Mouse (Mus musculus): ENCODE measurements around the gene Gm13306. TPM values are rescaled to one million over a fixed set of nuclear protein-coding genes. Genes with fewer than 3 reads are reported as not detected.
"Not testable (repeated sequence)": the region's sequence is repeated elsewhere in the genome, so short reads cannot be mapped to it uniquely, and the experiment has no call there.

Gene Gm13306
- total RNA-seq (2021): 10 to 100 TPM in 1 of 2 experiments, 1 to 10 TPM in 1; 8.8 to 16.0 TPM
- long read RNA-seq, partial matches to known transcripts: 0 of 1 reads
- long read RNA-seq, other reads (novel, unspliced or antisense): 1 of 1 reads

- not testable (repeated sequence) for DNase-seq (ENCODE audit: low spot score in 2 of 2)
These were observed at the start of gene Gm13306 for GRCm38 (mm10) chr4:42153136-42153535. Gene Gm13306, plus strand, starts transcription at chr4:42153436.

DNA sequence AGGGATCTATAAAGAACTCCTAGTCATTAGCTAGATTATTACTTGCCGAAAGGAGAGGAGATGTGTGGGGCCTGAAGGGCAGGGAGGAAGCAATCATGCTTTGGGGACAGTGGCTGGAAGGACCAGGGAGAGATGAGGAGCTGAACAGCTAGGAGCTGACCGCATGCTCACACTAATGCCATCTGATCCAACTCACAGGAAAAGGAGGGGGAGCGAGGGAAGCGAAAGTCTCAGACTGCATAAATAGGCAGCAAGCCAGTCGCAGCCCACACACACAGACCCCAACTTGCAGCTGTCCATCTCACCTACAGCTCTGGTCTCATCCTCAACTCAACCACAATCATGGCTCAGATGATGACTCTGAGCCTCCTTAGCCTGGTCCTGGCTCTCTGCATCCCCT, 38.7 kb upstream of the Gm13306 start, which contains the start of gene Gm13304:
Gene Gm13304, plus strand, starts transcription at position 301 of the 400 bp plus-strand sequence.
- not testable (repeated sequence) for DNase-seq (ENCODE audit: low spot score in 2 of 2)

DNA sequence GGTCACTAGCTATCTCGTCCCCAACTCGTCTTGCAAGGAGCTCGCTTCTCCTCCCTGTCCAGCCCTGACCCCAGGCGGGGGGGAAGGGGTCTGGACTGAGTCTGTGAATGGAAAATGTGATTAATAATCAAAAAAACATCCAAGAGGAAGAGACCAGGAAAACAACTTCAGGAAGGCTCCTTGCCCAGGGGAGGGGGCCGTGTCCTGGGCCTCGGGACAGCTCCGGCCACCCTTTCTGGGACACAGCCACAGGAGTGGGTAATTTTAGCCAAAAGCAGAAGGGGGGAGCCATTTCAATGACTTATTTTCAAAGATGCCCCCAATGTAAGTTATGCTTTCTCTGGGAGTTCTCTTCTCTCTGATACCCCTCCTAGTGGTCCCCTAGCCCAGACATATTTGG, 15.3 kb downstream of the Gm13306 start, which contains the start of gene Gm13305:
Gene Gm13305, minus strand, starts transcription at position 101 of the 400 bp plus-strand sequence.
- DNase-seq (ENCODE audit: low spot score in 2 of 2): not testable (repeated sequence)

GRCm38 (mm10) chr4:42178243-42178642, 25.0 kb downstream of the Gm13306 start:
- DNase-seq (ENCODE audit: low spot score in 2 of 2): not testable (repeated sequence)

- DNase-seq (ENCODE audit: low spot score in 2 of 2): not testable (repeated sequence)
These were observed 30.3 kb downstream of the Gm13306 start for GRCm38 (mm10) chr4:42183234-42184197.

DNA sequence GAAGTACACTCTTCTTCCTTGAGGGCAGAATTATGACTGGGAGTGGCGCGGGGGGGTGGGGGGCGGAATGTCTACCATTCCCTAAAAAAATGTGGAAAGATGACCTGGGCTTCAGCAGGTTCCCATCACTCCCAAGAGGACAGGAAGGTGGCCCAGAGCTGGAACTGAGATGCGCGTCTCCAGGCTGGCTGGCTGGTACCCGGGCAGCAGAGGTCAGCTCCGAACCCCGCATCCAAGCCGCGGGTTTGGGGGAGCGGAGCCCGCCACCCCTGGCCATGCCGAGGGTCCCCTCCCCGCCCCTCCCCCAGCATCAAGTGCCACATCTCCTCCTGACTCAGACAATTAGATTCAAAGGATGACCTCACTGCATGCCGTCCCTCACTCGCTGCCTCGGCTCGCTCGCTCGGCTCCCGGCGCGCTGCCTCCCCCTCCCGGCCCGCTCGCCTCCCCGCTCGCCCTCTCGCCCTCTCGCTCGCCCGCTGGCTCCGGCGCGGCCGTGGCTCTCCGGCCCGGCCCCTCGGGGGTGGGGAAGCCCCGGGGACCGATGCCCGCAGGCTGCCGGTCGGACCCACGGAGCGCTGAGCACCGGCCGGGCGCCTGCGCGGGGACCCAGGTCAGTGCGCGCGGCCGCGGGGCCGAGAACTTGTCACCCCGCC, 31.2 kb downstream of the Gm13306 start:
- DNase-seq (ENCODE audit: low spot score in 2 of 2): not testable (repeated sequence)

- not testable (repeated sequence) for DNase-seq (ENCODE audit: low spot score in 2 of 2)
These were observed 31.7 kb downstream of the Gm13306 start for GRCm38 (mm10) chr4:42184980-42185372.

Other genes with a start within 250 kb of the Gm13306 start
- gene Gm21541, start 249.8 kb upstream of the Gm13306 start, total RNA-seq (2021): not detected
- 10 to 100 TPM; 22.5 to 24.9 TPM for gene Gm20878, start 211.9 kb upstream of the Gm13306 start, total RNA-seq (2021)
- 1 to 10 TPM; 1.9 to 2.3 TPM for gene Fam205a4, start 187.4 kb upstream of the Gm13306 start, total RNA-seq (2021)
- gene Gm21093, start 118.7 kb upstream of the Gm13306 start, total RNA-seq (2021): 1 to 10 TPM; 2.6 to 7.1 TPM
- not detected for gene Gm3893, start 62.2 kb upstream of the Gm13306 start, total RNA-seq (2021)
- gene Gm13304, start 38.6 kb upstream of the Gm13306 start, total RNA-seq (2021): 10 to 100 TPM; 13.7 to 13.9 TPM
- gene Gm13305, start 15.2 kb downstream of the Gm13306 start, total RNA-seq (2021): 1 to 10 TPM; 1.1 to 2.9 TPM
- gene Gm10600, start 87.2 kb downstream of the Gm13306 start, total RNA-seq (2021): 1 to 10 TPM; 4.5 to 5.3 TPM
- not detected for gene Ccl21b, start 102.3 kb downstream of the Gm13306 start, total RNA-seq (2021)
- not detected for gene Gm21953, start 140.8 kb downstream of the Gm13306 start, total RNA-seq (2021)
- not detected for gene Fam205a3, start 164.9 kb downstream of the Gm13306 start, total RNA-seq (2021)

Measured in layer of hippocampus, postnatal 10 days (tissue).